Mouse (Mus musculus) urinary bladder, adult 18-20 months (tissue): ENCODE data around the gene Jhy.

Experiments
- DNase-seq, 2 experiments: peaks; one replicate each; pipeline ENCODE4 v3.0.0; 2022; ENCODE audit warnings: low spot score in 2 of 2, mixed read lengths in 2 of 2

Jhy gene

DNA sequence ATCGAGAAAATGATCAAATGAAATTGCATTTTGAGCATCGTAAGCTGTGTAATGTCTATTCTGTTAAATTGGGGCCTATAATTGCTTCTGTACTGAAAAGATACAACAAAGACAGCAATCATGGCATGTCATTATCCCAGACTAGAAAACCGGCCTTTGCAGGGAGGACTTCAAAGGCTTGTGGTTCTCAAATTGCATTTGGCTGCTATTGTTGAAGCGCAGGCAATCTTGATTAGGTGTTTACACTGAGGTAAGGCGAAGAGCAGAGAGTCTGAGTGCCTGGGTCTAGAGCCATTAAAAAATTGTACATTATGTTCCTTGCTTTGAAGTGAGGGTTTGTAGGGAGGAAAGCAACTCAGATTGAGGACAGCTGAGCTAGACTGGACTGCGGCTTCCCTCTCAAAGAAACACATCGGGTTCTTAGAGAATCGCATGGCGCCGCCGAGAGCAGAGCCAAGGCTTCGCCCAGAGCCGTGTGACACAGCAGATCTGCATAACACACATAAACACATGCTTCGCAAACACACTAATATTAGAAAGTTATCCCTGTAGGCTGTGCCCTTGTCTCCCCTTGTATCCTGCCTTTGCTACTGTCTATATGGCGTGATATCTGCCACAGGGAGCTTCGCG, 36.5 kb downstream of the Jhy start:
- no peak for DNase-seq

DNA sequence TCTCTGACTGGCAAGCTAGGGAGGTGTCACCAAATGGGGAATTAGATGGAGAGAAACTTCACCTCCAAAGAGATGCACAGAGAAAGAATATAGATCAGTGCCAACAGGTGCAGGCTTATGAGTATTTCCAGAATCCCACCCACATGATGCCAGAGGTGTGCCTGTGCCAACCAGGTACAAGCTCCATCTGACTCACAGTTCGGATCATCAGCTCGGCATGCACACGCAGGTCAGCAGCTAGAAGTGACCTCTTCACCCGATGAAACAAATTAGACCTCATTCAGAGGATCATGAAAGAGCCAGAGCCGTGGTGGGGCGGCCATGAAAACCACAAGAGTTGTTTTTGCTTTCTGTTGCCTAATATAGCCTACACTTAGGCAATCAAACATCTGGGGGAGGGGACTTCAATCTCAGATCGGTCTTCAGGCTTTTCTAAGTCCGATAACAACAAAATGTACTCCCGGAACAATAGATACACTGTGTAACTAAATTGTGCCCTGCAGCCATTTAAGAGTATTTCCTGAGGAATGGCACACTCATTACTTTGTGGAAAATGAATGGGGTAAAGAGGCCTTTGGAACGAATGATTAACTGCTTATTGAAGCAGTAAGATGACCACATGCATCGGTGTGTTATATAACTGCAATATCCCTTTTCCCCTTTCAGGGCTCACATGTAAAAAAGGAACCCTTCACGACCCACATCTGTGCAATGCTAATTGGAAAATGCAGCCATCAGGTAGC, 45.9 kb downstream of the Jhy start:
- DNase-seq: no peak

DNA sequence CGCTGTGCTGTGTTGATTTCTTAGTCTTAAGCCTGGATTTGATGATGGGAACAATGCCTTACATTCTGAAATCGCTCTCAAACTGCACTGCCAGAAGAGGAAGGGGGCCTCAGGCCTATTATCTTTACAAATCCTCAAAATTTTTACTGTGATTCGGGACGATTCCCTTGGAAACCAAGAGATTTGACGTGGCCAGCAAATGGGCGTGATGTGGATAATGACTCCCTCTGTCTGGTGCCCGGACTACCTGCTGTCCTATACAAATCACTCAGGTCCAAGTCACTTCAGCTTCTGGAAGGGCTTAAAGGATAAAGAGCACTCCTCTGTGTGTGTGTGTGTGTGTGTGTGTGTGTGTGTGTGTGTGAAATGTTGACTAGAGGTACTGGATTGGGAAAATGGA, 55.0 kb downstream of the Jhy start:
- no peak for DNase-seq

DNA sequence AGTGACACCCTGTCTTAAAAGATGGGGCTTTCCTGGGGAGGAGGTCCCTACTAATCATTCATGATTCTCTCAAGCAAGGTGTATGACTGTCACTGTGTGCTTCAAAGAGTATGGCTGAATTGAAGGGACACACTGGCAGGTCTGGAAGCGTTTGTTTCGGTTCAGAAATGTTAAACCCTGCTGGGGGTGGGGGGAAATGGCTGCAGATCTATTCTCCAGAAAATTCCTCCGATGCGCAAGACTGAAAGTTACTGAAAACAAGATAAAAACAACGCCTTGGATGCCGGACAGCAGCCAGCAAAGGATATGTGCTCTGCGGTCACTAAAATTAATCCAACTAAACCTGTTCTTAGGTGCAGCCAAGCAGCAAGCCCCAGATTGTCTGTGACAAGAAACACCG, 55.5 kb downstream of the Jhy start:
- DNase-seq: no peak

DNA sequence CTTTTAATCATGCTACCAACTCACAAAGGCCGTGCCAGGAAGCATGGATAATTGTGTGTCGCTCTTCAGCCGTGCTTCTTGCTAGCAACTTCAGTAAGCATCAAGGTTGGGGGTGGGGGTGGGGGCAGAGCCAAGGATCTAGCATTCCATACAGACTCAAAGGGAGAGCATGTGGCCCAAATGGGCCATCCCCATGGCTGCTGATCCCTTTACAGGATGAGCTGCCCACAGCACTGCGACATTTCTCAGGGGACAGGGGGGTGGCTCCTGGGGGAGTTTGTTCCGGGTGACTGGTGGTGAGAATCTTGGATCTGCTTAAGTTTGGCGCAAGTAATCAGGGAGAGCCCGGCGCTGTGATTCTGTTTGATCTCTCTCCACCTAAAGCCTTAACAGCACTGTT, 56.5 kb downstream of the Jhy start:
- DNase-seq: no peak

DNA sequence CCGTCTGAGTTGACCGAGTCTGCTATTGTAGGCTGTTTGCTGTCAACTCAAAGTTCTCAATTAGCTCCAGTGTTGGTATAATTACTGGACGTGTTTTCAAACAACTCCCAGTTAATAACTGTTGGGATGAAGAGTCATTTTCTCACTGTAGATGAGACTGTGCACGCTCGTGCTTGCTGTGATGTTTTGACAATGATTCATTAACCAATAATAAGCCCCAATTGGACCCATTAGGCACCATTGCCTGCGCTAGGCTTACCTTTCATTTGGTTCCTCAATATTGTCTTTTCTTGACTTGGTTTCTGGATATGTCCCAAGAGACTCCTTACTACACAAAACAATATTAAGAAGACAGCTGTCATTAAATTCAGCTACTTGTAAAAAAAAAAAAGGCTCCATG, 71.5 kb downstream of the Jhy start:
- no peak for DNase-seq

DNA sequence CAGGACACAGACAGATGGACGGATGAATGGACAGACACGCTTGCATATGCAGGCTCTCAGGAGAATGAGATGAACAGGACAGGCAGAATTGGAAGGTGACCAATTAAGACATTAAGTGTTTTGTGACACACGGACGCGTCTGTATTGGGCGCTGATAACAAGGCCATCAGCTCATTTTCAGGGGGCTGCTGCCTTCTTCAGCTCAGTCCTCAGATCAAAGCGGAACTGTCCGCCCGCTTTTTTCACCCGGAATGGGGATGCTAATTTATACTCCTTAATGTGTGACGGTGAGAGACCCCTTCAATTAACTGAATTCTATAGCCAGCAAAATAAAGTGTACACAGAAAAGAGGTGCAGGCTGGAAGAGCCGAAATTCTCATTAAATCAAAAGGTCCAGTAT, 74.5 kb downstream of the Jhy start:
- no peak for DNase-seq

GRCm38 (mm10) chr9:40885669-40886068, 78.2 kb downstream of the Jhy start:
- no peak for DNase-seq

DNA sequence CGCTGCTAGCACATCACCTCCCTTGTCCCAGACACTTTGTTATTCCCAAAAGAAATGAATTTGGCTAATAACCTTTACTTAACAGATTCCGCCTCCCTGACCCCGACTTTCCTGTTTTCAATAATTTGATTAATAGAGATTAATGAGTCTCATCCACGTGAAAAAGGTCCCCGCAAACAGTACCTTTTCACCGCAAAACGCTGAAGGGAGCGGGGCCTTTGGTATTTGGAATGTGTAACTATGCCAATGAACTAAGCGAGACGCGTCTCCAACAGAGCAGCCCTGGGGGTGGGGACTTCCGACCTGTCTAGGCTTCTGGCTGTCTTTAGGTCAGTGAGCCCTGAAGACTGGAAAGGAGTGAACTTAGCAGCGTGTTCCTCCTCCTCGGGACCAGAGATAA, 84.9 kb downstream of the Jhy start:
- no peak for DNase-seq

- no peak for DNase-seq
Observed at GRCm38 (mm10) chr9:40878291-40878945, 85.5 kb downstream of the Jhy start.

GRCm38 (mm10) chr9:40877881-40878235, 86.1 kb downstream of the Jhy start:
- DNase-seq: no peak

DNA sequence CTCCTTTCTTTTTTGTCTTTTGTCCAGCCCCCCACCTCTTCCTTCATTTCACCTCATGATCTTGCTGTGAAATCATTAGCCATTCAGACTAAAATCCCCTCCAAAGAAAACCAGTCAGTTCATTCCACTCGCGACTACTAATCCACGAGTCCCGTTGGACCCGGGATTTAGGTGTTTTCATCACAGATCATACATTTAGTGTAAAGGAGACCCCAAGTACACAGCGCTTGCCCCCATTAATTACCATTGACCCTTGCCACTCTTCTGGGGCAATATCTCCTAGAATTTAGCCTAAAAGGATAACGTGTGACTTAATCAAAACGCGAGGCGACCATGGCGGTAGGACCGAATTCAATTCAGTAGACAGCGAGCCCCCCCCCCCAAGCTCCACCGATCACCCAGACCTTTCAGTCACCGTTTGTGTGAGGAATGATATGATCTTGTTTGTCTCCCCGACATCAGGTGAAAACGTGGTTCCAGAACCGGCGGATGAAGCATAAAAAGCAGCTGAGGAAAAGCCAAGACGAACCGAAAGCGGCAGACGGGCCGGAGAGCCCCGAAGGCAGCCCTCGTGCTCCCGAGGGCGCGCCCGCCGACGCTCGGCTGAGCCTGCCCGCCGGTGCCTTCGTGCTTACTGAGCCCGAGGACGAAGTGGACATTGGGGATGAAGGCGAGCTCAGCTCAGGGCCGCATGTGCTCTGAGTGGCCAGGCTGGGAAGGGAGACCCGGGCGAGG, 86.6 kb downstream of the Jhy start:
- DNase-seq: no peak

DNA sequence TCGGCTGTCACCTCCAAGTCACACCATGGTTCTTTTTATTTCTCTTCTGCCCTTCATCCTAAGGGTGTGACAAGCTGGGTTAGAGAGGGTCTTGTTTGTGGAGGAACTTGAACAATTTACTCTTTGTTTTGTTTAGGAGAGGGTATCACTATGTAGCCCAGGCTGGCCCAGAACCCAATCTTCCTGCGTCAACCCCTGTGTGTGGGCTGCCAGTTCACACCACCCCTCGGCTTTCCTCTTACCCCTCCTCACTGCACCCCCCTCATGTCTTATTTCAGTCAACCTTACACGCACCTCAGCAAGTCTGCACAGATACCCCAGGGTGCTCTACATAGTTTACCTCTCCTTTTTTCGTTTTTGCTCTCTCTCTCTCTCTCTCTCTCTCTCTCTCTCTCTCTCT, 87.2 kb downstream of the Jhy start:
- no peak for DNase-seq

DNA sequence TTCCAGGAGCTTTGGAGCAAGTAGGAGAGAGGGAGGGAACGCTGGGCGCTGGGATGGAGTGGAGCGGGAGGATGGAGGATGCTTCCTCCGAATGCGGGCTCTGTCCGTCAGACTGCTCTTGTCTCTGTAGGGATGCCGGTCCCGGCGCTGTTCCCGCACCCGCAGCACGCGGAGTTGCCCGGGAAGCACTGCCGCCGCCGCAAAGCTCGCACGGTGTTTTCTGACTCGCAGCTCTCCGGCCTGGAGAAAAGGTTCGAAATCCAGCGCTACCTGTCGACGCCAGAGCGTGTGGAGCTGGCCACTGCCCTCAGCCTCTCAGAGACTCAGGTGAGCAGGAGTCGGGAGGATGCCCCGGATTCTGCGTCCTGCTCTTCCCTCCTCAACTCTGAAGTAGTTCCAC, 87.8 kb downstream of the Jhy start:
- DNase-seq: no peak

- no peak for DNase-seq
Observed at GRCm38 (mm10) chr9:40875431-40875830, 88.5 kb downstream of the Jhy start.

DNA sequence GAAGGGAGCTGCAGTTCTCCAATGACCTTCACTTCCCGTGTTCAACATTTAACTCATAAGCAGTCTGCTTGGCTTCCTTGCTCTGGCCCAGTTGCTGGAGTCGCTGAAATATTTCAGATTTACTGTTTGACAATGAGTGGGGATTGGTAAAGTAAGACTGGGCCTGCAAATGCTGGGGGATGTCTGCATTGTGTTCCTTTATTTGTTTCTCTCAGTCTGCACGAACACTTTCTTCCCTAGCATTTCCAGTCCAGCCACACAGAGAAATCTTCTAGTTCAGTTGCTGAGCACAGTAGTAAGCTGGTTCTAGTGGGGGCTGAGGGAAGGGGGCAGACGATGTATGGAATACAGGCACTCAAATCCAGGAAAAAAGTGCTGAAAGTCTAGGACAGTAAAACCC, 89.0 kb downstream of the Jhy start:
- no peak for DNase-seq

- no peak for DNase-seq
Observed at GRCm38 (mm10) chr9:40873556-40874470, 90.1 kb downstream of the Jhy start, which contains the start of gene Bsx. Bsx (plus strand) TSS chr9:40874127.

- DNase-seq: no peak
Observed at GRCm38 (mm10) chr9:40872156-40872478, 91.8 kb downstream of the Jhy start.

- DNase-seq: no peak
Observed at GRCm38 (mm10) chr9:40871369-40872155, 92.4 kb downstream of the Jhy start.

GRCm38 (mm10) chr9:40870331-40870730, 93.6 kb downstream of the Jhy start:
- DNase-seq: no peak

DNA sequence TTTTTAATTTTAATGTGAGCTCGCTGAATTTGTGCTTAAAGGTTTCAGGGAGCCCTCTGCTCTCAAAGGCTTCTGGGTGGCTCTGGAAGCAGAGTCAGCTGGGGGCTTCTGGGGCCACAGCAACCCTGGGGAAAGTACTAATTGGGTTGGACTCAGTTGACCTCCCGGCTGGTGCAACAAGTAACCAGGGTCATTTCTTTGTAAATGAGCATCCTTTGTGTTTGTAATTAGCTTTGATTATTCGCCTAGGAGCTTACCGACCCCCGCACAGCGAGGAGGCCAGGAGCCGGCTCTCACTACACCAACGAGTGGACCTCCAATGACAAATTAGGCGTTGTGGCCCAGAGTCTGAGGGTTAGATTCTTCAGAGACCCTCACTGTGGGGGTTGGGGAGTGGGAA, 104.7 kb downstream of the Jhy start:
- no peak for DNase-seq
